Mouse (Mus musculus): ENCODE data around the gene Dpm2.
A peak's percentile ranks its signal among the peaks of the same experiment; 100 is the strongest.

- TF ChIP-seq CTCF (IDR thresholded peaks at IDR 0.05) (peak; percentile 22; the same call in 1 of the 2 replicates), EP300 (IDR thresholded peaks at IDR 0.05) (no peak)
Measured at GRCm38 (mm10) chr2:32608141-32608777, 37.6 kb downstream of the Dpm2 start.

Data from lung, postnatal 0 days (tissue).